Mouse (Mus musculus) central nervous system, embryonic 14 days (tissue): ENCODE data around the gene Krt1. TPM values are rescaled to one million over a fixed set of nuclear protein-coding genes. Genes with fewer than 3 reads are reported as not detected.

ENCODE experiments used
- polyA plus RNA-seq: library from polyadenylated mRNA; depleted of rRNA; stranded (reverse); fragments of >200 nt; gene quantifications from 2 replicates; pipeline ENCODE4 v1.2.3, GENCODE M21; 2012; rRNA removed

The Krt1 gene
- polyA plus RNA-seq: 8.5 and 15.9 TPM in 2 replicates

DNA sequence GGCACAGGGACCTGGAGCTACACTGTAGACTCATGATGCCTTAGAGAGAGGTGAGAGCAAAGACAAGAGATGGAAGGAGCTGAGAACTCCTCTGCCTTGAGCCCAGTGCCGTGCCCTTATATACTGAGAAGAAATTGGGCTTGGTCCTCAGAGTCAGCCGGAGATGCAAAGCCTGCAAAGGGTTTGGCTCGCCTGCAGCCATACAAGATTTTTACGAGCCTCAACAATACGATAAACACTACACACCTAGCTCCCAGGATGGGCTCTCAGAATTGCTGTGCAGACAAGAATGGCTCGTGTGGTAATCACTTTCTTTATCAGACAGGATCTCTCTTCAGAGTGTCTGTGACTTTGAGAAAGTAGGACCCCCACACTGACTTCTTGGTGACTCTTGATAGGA is at the start of gene Krt1:
Gene Krt1 (minus strand): TSS at position 101 of the 400 bp plus-strand sequence.

DNA sequence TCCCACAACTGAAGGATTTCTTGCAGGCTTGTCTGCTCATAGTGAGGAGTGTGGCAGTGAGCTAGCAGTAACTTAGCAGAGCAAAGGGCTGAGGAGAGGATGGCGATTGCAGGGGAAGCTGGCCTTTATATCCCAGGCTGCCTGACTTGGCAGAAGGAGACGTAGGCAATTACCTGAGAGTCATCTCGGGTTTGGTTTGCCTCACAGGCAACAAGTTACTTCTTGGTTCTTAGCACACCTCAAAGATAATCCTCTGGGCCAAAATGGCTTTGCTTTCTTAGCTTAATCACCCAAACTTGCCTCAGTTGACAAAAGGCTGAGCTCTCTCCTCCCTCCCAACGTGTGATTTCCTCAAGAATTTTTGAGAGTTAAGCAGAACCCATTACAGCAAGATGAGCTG is 42.2 kb upstream of the Krt1 start, which contains the start of gene Krt76:
Gene Krt76 (minus strand): TSS at position 101 of the 400 bp plus-strand sequence.

DNA sequence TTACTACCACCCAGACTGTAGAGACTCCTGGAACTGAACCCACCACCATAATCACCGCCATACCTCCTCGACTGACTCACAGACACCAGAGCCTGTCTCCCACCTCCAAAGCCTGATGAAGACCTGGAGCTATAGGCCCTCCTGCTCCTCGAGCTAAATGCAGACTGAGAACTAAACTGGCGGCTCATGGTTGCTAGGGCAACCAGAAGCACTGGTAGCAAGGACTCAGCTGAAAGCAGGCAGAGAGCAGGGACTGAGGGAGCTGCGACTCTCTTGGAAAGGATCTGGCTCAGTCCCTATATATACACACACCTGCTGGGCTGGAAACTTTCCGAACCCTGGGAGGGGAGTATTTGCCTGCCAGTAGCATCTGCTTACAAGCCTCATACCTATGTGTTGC is 18.8 kb upstream of the Krt1 start, which contains the start of gene Krt77:
Gene Krt77 (minus strand): TSS at position 275 of the 400 bp plus-strand sequence.

DNA sequence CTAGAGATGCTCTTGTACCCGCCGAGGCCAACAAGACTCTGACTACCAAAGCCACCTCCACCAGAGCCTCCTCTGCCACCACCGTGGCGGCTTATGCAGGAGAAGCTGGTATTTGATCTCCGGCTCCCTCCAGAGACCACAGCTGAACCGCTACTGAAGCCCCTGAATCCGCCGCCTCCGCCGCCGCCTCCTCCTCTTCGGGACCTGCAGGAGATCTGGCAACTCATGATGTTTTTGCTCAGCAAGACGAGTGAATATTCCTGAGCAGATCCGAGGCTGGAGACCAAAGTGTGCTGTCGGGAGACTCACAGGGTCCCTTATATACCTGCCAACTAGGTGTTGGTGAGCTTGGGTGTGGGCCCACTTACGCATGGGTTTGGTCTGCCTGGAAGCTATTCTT is 32.7 kb downstream of the Krt1 start, which contains the start of gene Krt2:
Gene Krt2 (minus strand): TSS at position 295 of the 400 bp plus-strand sequence.

GRCm38 (mm10) chr15:101802296-101802835 is 48.2 kb downstream of the Krt1 start, which contains the start of gene Krt73:
TSS of gene Krt73 (minus strand) at chr15:101802346.

Other genes with a start within 250 kb of the Krt1 start
- gene Gm5414, start 222.6 kb downstream of the Krt1 start, polyA plus RNA-seq: not detected in 2 replicates
- gene Gm5478, start 203.4 kb downstream of the Krt1 start, polyA plus RNA-seq: not detected in 2 replicates
- gene Krt6b, start 170.5 kb downstream of the Krt1 start, polyA plus RNA-seq: not detected in 2 replicates
- gene Krt6a, start 156.5 kb downstream of the Krt1 start, polyA plus RNA-seq: 0.02 and 0.88 TPM in 2 replicates
- gene Krt5, start 137.9 kb downstream of the Krt1 start, polyA plus RNA-seq: 5.6 and 59.9 TPM in 2 replicates
- gene Krt71, start 107.7 kb downstream of the Krt1 start, polyA plus RNA-seq: 0.04 and 0.24 TPM in 2 replicates
- gene Krt72, start 64.3 kb downstream of the Krt1 start, polyA plus RNA-seq: 0.15 TPM in 1 of 2 replicates, not detected in the other
- gene Krt73, start 48.4 kb downstream of the Krt1 start, polyA plus RNA-seq: 0.76 and 0.79 TPM in 2 replicates
- not detected in 2 replicates for gene Krt2, start 32.6 kb downstream of the Krt1 start, polyA plus RNA-seq
- gene Krt77, start 18.9 kb upstream of the Krt1 start, polyA plus RNA-seq: 0.39 and 1.2 TPM in 2 replicates
- not detected in 2 replicates for gene Krt76, start 42.1 kb upstream of the Krt1 start, polyA plus RNA-seq
- 0.07 and 3.0 TPM in 2 replicates for gene Krt4, start 73.9 kb upstream of the Krt1 start, polyA plus RNA-seq
- 0.25 and 0.35 TPM in 2 replicates for gene Krt79, start 89.5 kb upstream of the Krt1 start, polyA plus RNA-seq
- gene Krt78, start 103.5 kb upstream of the Krt1 start, polyA plus RNA-seq: 0.02 TPM in 1 of 2 replicates, not detected in the other
- gene Krt8, start 153.7 kb upstream of the Krt1 start, polyA plus RNA-seq: 2.3 and 7.2 TPM in 2 replicates
- 2.3 and 5.3 TPM in 2 replicates for gene Krt18, start 177.4 kb upstream of the Krt1 start, polyA plus RNA-seq
- gene Eif4b, start 223.0 kb upstream of the Krt1 start, polyA plus RNA-seq: 183 TPM in 2 replicates
- 15.9 and 36.1 TPM in 2 replicates for gene Tns2, start 249.6 kb upstream of the Krt1 start, polyA plus RNA-seq